Mouse (Mus musculus) layer of hippocampus, postnatal 10 days (tissue): Measurements from ENCODE around the gene Mvd. TPM values are rescaled to one million over a fixed set of nuclear protein-coding genes. Genes with fewer than 3 reads are reported as not detected.

Source experiments
- DNase-seq, 2 experiments: peaks; one replicate each; pipeline ENCODE4 v3.0.0; 2021; ENCODE audit warnings: low spot score in 2 of 2
- total RNA-seq, 2 experiments: library from RNA; stranded (reverse); gene quantifications; 2 replicates each; pipeline ENCODE4 v1.2.3; 2021

The Mvd gene
- total RNA-seq, 2 experiments from 2014 or later: 50.9 to 56.4 TPM

- peak; percentile 41 to 44 for DNase-seq
Observed at GRCm38 (mm10) chr8:122459218-122459900, 16.1 kb upstream of the Mvd start.

- no peak for DNase-seq
Observed at GRCm38 (mm10) chr8:122457171-122457570, 13.9 kb upstream of the Mvd start.

GRCm38 (mm10) chr8:122454409-122454808, 11.2 kb upstream of the Mvd start:
- DNase-seq: no peak

- no peak for DNase-seq
Observed at GRCm38 (mm10) chr8:122452154-122452553, 8.9 kb upstream of the Mvd start.

DNA sequence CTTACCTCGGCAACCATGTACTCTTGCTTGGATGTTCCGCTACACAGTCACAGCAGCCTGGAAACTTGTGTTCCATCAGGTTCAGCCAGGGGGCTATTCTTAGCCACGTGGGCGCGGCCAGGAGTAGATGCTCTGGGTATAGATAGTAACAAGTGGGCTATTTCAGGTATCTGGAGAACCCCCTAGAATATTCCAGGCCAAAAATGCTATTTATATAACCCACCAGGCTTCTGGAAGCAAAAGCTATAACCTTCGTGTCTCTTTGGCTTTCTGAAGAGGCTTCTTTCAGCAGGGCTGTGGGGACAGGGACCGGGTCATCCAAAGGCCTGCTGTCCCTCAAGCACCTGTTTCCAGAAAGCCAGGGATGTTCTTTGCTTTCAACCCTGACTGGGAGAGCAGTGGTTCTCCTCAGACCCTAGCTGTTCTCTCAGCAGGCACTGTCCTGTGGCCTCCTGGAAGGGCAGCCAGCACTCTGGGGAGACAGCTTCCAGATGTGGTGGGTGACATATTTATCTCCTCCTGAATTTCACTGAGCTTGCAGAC, 8.0 kb upstream of the Mvd start:
- no peak for DNase-seq

GRCm38 (mm10) chr8:122445203-122445602, 2.0 kb upstream of the Mvd start:
- no peak for DNase-seq

- peak; percentile 87 to 88 for DNase-seq
Observed at GRCm38 (mm10) chr8:122444058-122444748, 981 bp upstream of the Mvd start.

DNA sequence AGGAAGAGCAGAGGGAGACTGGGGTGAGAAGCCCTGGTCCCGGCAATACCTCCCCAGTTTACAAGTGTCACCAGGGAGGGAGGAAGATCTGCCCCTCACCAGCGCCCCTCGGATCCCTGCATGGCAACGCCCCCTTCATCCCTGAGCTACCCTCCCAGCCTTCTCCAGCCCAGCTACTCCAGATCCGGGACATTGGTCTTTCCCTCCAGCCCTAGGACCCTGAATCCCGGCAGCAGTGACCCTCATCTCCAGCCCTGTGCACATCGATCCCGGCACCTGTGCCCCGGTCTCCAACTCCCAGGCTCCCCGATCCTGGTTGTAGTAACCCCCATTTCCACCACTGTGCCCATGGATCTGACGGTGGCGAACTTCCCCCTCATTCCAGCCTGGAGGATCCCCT, 441 bp downstream of the Mvd start:
- DNase-seq: peak in 1 of 2 experiments; percentile 36

DNA sequence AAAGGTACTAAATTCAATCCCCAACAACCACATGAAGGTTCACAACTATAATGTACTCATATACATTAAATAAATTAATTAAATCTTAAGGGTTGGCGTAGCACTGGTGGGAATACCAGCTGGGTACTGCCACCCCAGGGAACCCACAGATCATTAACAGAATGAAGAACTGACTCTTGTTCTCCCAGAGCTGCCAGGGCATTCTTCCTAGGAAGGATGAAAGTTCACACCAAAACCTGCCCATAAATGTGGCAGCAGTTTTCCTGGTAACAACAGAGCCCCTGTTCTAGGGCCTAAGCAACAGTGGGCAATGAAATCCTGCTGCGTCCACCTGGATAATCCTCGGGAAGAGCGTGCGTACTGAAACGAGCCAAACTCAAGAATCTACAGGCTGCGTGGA, 866 bp downstream of the Mvd start:
- DNase-seq: no peak

DNA sequence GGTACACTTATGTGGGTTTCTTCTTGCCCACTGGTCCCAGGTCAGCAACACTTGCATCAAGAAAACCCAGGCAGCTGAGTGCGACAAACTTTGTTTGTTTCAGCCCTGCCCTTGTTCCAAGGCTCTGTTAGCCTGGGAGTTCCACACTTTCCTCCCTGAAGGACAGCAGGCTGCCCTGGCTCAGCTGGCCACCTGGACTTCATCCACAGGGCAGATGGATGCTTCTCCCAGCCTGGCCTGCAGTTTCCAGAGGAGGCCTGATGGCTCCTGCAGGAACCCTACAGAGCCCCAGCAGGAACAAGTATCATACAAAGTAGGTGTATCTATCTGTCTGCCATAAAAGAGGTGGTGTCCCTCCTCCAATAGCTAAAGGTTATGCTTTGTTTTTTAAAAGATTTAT, 1.9 kb downstream of the Mvd start:
- DNase-seq: no peak

GRCm38 (mm10) chr8:122439336-122439735, 3.9 kb downstream of the Mvd start:
- no peak for DNase-seq

GRCm38 (mm10) chr8:122437708-122438331, 5.4 kb downstream of the Mvd start:
- DNase-seq: no peak

- DNase-seq: no peak
Observed at GRCm38 (mm10) chr8:122436586-122437125, 6.6 kb downstream of the Mvd start.

GRCm38 (mm10) chr8:122436146-122436545, 7.1 kb downstream of the Mvd start:
- DNase-seq: no peak

GRCm38 (mm10) chr8:122435375-122435774, 7.8 kb downstream of the Mvd start:
- DNase-seq: no peak

GRCm38 (mm10) chr8:122433269-122433905, 9.8 kb downstream of the Mvd start:
- DNase-seq: no peak

DNA sequence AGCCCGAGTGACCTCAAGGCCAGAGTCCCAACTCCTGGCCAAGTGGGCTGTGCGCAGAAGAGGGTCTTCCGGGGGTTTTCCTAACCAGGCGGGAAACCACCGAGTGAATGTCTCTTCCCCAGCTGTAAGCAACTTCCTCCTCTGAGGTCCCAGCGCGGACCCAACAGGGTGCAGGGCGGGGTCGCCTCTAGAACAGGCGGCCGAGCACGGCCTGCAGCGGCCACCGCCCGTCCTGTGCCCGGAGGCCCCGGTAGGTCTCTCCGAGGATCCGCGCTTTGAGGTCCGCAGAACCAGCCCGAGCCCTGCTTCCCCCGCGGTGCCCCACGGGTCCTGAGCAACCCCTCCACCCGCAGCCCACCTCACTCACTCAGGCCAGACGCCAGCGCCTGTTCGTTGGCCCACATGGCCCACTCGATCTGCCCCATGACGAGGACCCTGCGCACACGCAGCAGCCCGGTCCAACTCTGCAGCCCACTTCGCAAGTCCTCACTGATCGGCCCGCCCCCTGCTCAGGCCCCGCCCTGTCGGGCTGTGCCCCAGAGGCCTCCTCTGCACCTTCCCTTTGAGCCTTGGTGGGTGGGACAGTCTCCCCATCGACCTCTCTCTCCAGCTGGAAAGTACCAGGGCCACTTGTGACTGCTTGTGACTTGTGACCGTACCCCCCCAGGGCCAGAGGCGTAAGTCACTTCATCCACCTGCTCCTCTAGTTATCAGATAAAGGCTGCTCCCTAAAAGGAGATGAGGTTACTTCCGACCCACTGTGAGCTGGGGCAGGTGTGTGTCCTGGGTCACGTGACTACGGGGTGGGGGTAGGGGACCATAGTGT, 10.6 kb downstream of the Mvd start, which contains the start of gene Cyba:
Gene Cyba, minus strand, starts transcription at position 488 of the 826 bp plus-strand sequence.
- DNase-seq: peak in 1 of 2 experiments; percentile 46

- DNase-seq: no peak
Observed at GRCm38 (mm10) chr8:122431694-122432442, 11.4 kb downstream of the Mvd start.

DNA sequence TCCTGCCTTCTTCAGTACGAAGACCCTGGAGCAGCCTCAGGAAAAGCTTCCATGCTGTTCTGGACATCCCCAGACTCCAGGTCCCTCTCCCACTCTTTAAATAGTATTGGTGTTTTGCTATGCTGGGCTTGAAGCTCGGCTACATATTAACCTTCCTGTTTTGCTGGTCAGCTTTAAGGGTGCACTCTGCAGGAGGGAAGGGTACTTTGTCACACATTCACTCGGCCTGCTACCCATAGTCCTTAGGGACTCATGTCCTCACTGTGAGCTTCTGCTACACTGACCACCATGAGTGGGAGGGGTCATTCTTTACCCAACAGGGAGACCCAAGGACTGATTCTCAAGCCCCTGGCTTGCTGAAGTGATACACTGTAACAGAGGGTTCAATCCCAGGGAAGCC, 12.6 kb downstream of the Mvd start:
- DNase-seq: no peak
